Mouse (Mus musculus) yolk sac, embryonic 10.5 days (tissue): ENCODE data around the gene Rdh12.
A peak's percentile ranks its signal among the peaks of the same experiment; 100 is the strongest.
"Not testable (repeated sequence)": the region's sequence is repeated elsewhere in the genome, so short reads cannot be mapped to it uniquely, and the experiment has no call there.

ENCODE experiments used
- DNase-seq: peaks from one replicate; pipeline ENCODE4 v3.0.0-alpha.2; 2017; ENCODE audit warnings: low spot score

Rdh12 gene

GRCm38 (mm10) chr12:79208703-79209464 lies at the start of gene Rdh12:
Rdh12 (plus strand) TSS chr12:79208914.
- DNase-seq = peak; percentile 33

GRCm38 (mm10) chr12:79162876-79163275 lies 45.8 kb upstream of the Rdh12 start:
- no peak for DNase-seq

- no peak for DNase-seq
Measured at GRCm38 (mm10) chr12:79169173-79169572, 39.5 kb upstream of the Rdh12 start.

- no peak for DNase-seq
Measured at GRCm38 (mm10) chr12:79170421-79170820, 38.3 kb upstream of the Rdh12 start.

- no peak for DNase-seq
Measured at GRCm38 (mm10) chr12:79171269-79171995, 37.3 kb upstream of the Rdh12 start.

GRCm38 (mm10) chr12:79172019-79172941 lies 36.4 kb upstream of the Rdh12 start, which contains the start of gene Vti1b:
Vti1b (minus strand) TSS chr12:79172667.
- peak; percentile 95 for DNase-seq

- no peak for DNase-seq
Measured at GRCm38 (mm10) chr12:79173721-79174120, 35.0 kb upstream of the Rdh12 start.

GRCm38 (mm10) chr12:79175998-79176397 lies 32.7 kb upstream of the Rdh12 start:
- DNase-seq = no peak

GRCm38 (mm10) chr12:79185160-79185559 lies 23.6 kb upstream of the Rdh12 start:
- not testable (repeated sequence) for DNase-seq

- DNase-seq = peak; percentile 79
Measured at GRCm38 (mm10) chr12:79190931-79191673, 17.6 kb upstream of the Rdh12 start.

GRCm38 (mm10) chr12:79191701-79192100 lies 17.0 kb upstream of the Rdh12 start:
- DNase-seq = peak; percentile 84

- DNase-seq = no peak
Measured at GRCm38 (mm10) chr12:79192193-79192592, 16.5 kb upstream of the Rdh12 start, which contains the start of gene Rdh11. Rdh11 (minus strand) TSS chr12:79192293.

GRCm38 (mm10) chr12:79193441-79193840 lies 15.3 kb upstream of the Rdh12 start:
- DNase-seq = peak; percentile 48

- no peak for DNase-seq
Measured at GRCm38 (mm10) chr12:79197105-79197504, 11.6 kb upstream of the Rdh12 start.

GRCm38 (mm10) chr12:79201882-79202281 lies 6.8 kb upstream of the Rdh12 start:
- DNase-seq = no peak

- no peak for DNase-seq
Measured at GRCm38 (mm10) chr12:79211447-79211846, 2.7 kb downstream of the Rdh12 start.

- DNase-seq = no peak
Measured at GRCm38 (mm10) chr12:79217511-79217910, 8.8 kb downstream of the Rdh12 start.

GRCm38 (mm10) chr12:79235485-79236080 lies 26.9 kb downstream of the Rdh12 start:
- no peak for DNase-seq

GRCm38 (mm10) chr12:79241985-79242384 lies 33.3 kb downstream of the Rdh12 start:
- DNase-seq = peak; percentile 31

- no peak for DNase-seq
Measured at GRCm38 (mm10) chr12:79242921-79243320, 34.2 kb downstream of the Rdh12 start.

- no peak for DNase-seq
Measured at GRCm38 (mm10) chr12:79248110-79248509, 39.4 kb downstream of the Rdh12 start.
